Mouse (Mus musculus) neural tube, embryonic 12.5 days (tissue): ENCODE data around the gene Gm17949. TPM values are rescaled to one million over a fixed set of nuclear protein-coding genes. Genes with fewer than 3 reads are reported as not detected.

Experiments
- ATAC-seq: fragments of 200-750 bp; cut with Nextera tagmentation; 2 replicates; pipeline ENCODE4 v1.8.0; 2017; ENCODE audit warnings: low read depth, mild to moderate bottlenecking, moderate TSS enrichment, moderate library complexity; ENCODE audit not compliant: low FRiP score
- H3K27ac ChIP-seq: fragments of 300-500 bp; sonication (generic); 2 replicates; pipeline ENCODE4 v1.5.1; 2016
- H3K27me3 ChIP-seq: fragments of 300-500 bp; sonication (generic); replicated peaks from 2 replicates; pipeline ENCODE4 v1.6.1; 2016; ENCODE audit warnings: mild to moderate bottlenecking
- H3K36me3 ChIP-seq: fragments of 300-500 bp; sonication (generic); 2 replicates; pipeline ENCODE4 v1.6.1; 2016; ENCODE audit warnings: mild to moderate bottlenecking
- H3K4me1 ChIP-seq: fragments of 300-500 bp; sonication (generic); 2 replicates; pipeline ENCODE4 v1.6.1; 2016
- H3K4me2 ChIP-seq: fragments of 300-500 bp; sonication (generic); replicated peaks from 2 replicates; pipeline ENCODE4 v1.6.1; 2016; ENCODE audit warnings: mild to moderate bottlenecking
- H3K4me3 ChIP-seq: fragments of 300-500 bp; sonication (generic); 2 replicates; pipeline ENCODE4 v1.5.1; 2016
- H3K9ac ChIP-seq: fragments of 300-500 bp; sonication (generic); 2 replicates; pipeline ENCODE4 v1.6.1; 2016; ENCODE audit warnings: mild to moderate bottlenecking
- H3K9me3 ChIP-seq: fragments of 300-500 bp; sonication (generic); 2 replicates; pipeline ENCODE4 v1.6.1; 2016; ENCODE audit warnings: mild to moderate bottlenecking
- WGBS: fragments of 180-500 bp; shearing (Covaris S2); methylation state at CpG from one replicate; pipeline ENCODE4 v1.1.7; 2016; 5-methylcytosine and 5-hydroxymethylcytosine counted together
- polyA plus RNA-seq: library from polyadenylated mRNA; unstranded; fragments of >200 nt; fragmentation: Nextera tagmentation; extraction: Ambion mirVana; gene quantifications from 2 replicates; pipeline ENCODE4 v1.2.1, GENCODE M21; 2016

The Gm17949 gene
- polyA plus RNA-seq, 1 experiment from 2014 or later: 0.33 TPM

DNA sequence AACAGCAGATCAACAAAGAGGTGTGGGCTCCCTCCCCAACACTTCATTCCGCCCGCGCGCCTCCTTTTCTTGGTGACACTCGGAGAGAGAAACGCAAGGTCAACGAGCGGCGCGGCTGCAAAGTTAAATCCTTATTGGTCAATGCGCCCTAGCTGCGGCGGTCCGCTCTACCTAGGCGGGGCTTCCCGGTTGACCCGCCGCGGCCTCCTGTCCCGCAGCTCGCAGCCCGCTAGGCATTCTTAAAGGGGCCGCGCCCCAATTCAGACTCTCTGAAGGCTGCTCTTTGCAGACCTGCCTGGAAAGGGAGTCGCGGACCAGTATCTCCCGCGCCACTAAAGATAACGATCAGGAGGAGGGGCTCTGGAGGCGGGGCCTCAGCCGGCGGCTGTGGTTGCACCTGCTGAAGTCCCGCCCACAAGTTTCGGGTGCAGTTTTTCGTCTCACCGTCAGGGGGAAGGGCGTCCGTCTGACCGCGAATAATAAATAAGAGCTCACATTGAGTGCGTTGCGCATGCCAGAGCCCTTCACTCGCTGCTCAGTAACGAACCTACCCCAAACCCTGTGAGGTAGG lies 49.0 kb downstream of the Gm17949 start:
- peak; percentile 92 for ATAC-seq
- peaks cover 33% of the 10 kb centered on the region for H3K27me3 ChIP-seq
- under 1% methylated on average over 44 of the region's 44 CpGs for WGBS

DNA sequence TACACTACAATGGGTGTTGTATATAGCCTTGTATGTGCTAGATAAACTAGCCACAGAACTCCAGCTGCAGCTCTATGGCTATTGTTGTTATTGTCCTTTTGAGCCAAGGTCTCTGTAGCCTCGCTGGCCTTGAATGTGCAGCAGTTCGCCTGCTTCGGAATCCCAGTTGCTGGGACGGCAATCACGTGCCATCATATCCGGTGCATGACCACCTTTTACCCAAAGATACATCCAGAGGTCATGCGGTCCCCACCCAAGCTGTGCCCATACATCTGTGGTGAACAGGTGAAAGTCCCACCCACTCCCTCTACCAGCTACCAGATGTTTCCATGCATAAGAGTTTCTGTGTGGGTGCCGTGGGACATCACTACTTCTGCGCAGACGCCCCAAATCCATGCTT lies 49.8 kb downstream of the Gm17949 start:
- peaks cover 25% of the 10 kb centered on the region for H3K4me1 ChIP-seq
- peaks cover 33% of the 10 kb centered on the region for H3K27me3 ChIP-seq
- peak overlapping the region; percentile 92 for H3K4me2 ChIP-seq
- H3K9ac ChIP-seq: no peak overlapping the region
- H3K27ac ChIP-seq: no peak overlapping the region
- ATAC-seq: no peak
- H3K9me3 ChIP-seq: no peaks in the 10 kb centered on the region
- WGBS: 39% methylated on average over 10 of the region's 10 CpGs
- H3K4me3 ChIP-seq: no peak overlapping the region
- H3K36me3 ChIP-seq: peaks cover 4% of the 10 kb centered on the region

More for the DNA sequence above, 49.0 kb downstream of the Gm17949 start:
- peak overlapping the region; percentile 92 for H3K4me2 ChIP-seq
- no peaks in the 10 kb centered on the region for H3K9me3 ChIP-seq
- H3K27ac ChIP-seq: peak overlapping the region; percentile 42; the same call in 1 of the 2 replicates
- H3K36me3 ChIP-seq: peaks cover 4% of the 10 kb centered on the region
- H3K4me1 ChIP-seq: peaks cover 25% of the 10 kb centered on the region
- peak overlapping the region; percentile 87 for H3K4me3 ChIP-seq
- peak overlapping the region; percentile 71; the same call in 1 of the 2 replicates for H3K9ac ChIP-seq

DNA sequence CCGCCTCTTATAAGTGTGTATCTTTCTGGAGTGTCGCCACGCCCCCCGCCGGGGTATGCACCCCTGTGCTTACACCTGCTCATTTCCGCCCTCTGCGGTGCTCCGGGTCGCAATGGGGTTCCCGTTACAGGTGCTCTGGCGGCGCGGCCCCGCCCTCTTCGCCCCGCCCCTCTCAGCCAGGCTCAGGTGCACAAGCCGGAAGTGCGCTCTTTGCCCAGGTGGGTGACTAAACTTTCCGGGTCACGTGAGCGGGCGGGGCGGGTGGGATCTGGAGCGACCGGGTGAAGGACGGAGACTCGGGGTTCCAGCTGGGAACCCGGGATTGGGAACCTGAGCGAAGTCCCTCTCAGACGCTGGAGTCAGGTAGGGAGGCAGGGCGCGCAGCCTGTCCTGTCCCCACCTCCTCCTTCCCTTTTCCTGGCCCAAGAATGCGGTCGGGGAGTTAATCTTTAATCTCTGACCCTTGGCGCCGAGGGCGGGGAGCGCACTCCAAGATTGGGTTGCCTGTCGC lies 50.8 kb downstream of the Gm17949 start:
- H3K4me2 ChIP-seq: peak overlapping the region; percentile 46
- H3K9me3 ChIP-seq: no peaks in the 10 kb centered on the region
- no peaks in the 10 kb centered on the region for H3K36me3 ChIP-seq
- H3K4me1 ChIP-seq: peaks cover 25% of the 10 kb centered on the region
- H3K27me3 ChIP-seq: peaks cover 33% of the 10 kb centered on the region
- no peak for ATAC-seq
- H3K9ac ChIP-seq: no peak overlapping the region
- H3K4me3 ChIP-seq: peak overlapping the region; percentile 21
- H3K27ac ChIP-seq: no peak overlapping the region
- under 1% methylated on average over 39 of the region's 39 CpGs for WGBS

DNA sequence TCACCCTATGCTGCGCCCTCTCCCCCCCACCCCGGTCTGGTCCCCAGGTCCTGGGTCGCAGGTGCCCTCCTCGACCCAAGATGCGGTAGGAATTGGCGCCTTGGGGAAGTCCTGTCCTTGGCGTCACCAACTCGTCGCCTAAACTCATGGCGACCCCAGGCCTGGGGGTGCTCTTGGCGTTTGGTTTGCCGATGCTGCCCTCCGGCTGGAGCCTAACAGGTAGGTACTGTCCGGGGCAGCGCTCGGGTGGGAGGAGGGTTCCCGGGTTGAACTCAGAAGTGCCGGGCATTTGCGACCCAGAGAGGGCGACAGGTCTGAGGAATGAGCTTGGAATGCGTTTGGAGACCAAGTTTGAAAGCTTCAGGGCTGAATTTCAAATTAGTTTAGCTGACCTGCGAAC lies 51.3 kb downstream of the Gm17949 start:
- ATAC-seq: no peak
- WGBS: 2% methylated on average over 22 of the region's 22 CpGs
- Histone ChIP-seq H3K4me3 (peak overlapping the region; percentile 21; the same call in 1 of the 2 replicates), H3K27ac (no peak overlapping the region), H3K9me3 (no peaks in the 10 kb centered on the region), H3K36me3 (no peaks in the 10 kb centered on the region), H3K27me3 (peaks cover 33% of the 10 kb centered on the region), H3K4me2 (peak overlapping the region; percentile 46; the same call in 1 of the 2 replicates), H3K9ac (no peak overlapping the region), H3K4me1 (peaks cover 25% of the 10 kb centered on the region)

DNA sequence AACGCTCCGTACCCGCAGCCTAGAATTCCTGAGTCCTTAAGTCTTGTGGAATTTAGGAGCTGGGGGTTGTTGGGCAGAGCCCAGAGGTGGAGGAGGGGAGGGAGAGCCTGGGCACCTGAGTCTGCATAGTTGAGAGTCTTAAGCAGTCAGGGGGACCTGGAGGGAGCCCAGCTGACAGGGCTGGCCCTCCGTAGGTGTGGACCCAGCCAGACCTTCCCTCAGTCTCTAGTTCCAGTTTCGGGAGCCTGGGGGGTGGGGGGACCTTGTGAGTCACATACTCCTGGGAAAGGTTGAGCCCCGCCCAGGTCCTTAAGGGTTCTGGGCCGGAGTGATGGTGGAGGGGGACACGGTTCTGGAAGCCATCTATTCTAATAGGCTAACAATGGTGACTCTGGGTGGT lies 51.8 kb downstream of the Gm17949 start:
- no peak for ATAC-seq
- H3K27me3 ChIP-seq: peaks cover 33% of the 10 kb centered on the region
- no peak overlapping the region for H3K27ac ChIP-seq
- H3K4me2 ChIP-seq: no peak overlapping the region
- H3K9ac ChIP-seq: no peak overlapping the region
- no peaks in the 10 kb centered on the region for H3K9me3 ChIP-seq
- peaks cover 23% of the 10 kb centered on the region for H3K4me1 ChIP-seq
- no peaks in the 10 kb centered on the region for H3K36me3 ChIP-seq
- WGBS: 7% methylated on average over 8 of the region's 8 CpGs
- no peak overlapping the region for H3K4me3 ChIP-seq

DNA sequence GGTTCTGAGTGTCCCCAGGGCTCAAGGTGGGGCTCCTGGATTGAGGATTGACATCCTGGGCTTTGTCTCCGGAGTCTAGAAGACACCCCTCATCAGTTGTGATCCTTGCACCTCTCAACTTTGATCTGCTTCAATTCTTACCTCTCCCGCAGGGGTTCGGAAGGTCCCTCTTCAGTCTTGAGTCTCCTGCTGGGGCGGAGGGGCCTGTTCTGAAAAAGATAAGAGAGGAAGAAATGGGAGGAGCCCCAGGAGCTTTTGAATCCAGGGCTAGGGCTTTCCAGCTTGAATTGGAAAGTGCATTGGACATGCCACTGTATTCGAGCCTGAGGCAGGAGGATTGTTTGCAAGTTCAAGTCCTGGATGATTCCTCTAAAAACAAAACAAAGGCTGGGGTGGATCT lies 55.6 kb downstream of the Gm17949 start:
- H3K4me2 ChIP-seq: no peak overlapping the region
- no peak overlapping the region for H3K4me3 ChIP-seq
- WGBS: 65% methylated on average over 5 of the region's 5 CpGs
- H3K4me1 ChIP-seq: peaks cover 7% of the 10 kb centered on the region
- H3K27me3 ChIP-seq: peaks cover 23% of the 10 kb centered on the region
- H3K9me3 ChIP-seq: no peaks in the 10 kb centered on the region
- no peaks in the 10 kb centered on the region for H3K36me3 ChIP-seq
- H3K27ac ChIP-seq: no peak overlapping the region
- H3K9ac ChIP-seq: no peak overlapping the region
- ATAC-seq: no peak

- 7% methylated on average over 9 of the region's 9 CpGs for WGBS
- H3K9ac ChIP-seq: peak overlapping the region; percentile 9; the same call in 1 of the 2 replicates
- ATAC-seq: peak; percentile 19; the same call in 1 of the 2 replicates
Measured at GRCm38 (mm10) chr17:57070272-57070671, 59.0 kb downstream of the Gm17949 start.

DNA sequence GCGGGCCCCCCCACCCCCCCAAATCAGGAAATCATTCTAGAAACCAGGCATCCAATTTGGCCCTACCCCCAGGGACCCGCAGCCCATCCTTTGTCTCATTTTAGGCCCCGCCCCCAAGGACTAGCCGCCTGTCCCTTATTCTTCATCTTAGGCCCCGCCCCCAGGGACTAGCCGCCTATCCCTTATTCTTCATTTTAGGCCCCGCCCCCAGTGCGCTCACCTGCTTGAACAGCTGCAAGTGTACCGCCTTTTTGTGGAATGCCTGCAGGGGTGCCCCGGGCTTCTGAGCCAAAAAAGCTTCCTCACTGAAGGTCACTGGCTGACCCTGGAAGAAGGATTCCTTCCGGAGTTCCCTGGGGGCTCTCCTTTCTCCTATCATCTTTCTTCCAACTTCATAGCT lies 59.4 kb downstream of the Gm17949 start:
- ATAC-seq: peak; percentile 34
- Histone ChIP-seq H3K9ac (no peak overlapping the region; the same call in 1 of the 2 replicates), H3K27me3 (no peaks in the 10 kb centered on the region), H3K4me3 (peak overlapping the region; percentile 7; the same call in 1 of the 2 replicates), H3K36me3 (no peaks in the 10 kb centered on the region), H3K27ac (no peak overlapping the region), H3K4me1 (no peaks in the 10 kb centered on the region; the same call in none of the 2 replicates), H3K4me2 (peak overlapping the region; percentile 44), H3K9me3 (no peaks in the 10 kb centered on the region)
- WGBS: 3% methylated on average over 11 of the region's 11 CpGs

More at GRCm38 (mm10) chr17:57070272-57070671, 59.0 kb downstream of the Gm17949 start:
- Histone ChIP-seq H3K9me3 (no peaks in the 10 kb centered on the region), H3K4me3 (peak overlapping the region; percentile 7; the same call in 1 of the 2 replicates), H3K36me3 (no peaks in the 10 kb centered on the region), H3K27me3 (no peaks in the 10 kb centered on the region), H3K27ac (no peak overlapping the region), H3K4me1 (no peaks in the 10 kb centered on the region; the same call in none of the 2 replicates), H3K4me2 (peak overlapping the region; percentile 44)

Other genes with a start within 250 kb of the Gm17949 start
- gene Dus3l, start 246.7 kb upstream of the Gm17949 start, polyA plus RNA-seq: 49.3 and 54.3 TPM in 2 replicates
- gene Prr22, start 241.2 kb upstream of the Gm17949 start, polyA plus RNA-seq: 1.6 and 1.8 TPM in 2 replicates
- 4.9 and 6.0 TPM in 2 replicates for gene Rfx2, start 180.5 kb upstream of the Gm17949 start, polyA plus RNA-seq
- gene Acsbg2, start 137.0 kb upstream of the Gm17949 start, polyA plus RNA-seq: not detected in 2 replicates
- 0.16 and 0.42 TPM in 2 replicates for gene 1700061G19Rik, start 136.0 kb upstream of the Gm17949 start, polyA plus RNA-seq
- 86.1 and 89.8 TPM in 2 replicates for gene Mllt1, start 76.1 kb upstream of the Gm17949 start, polyA plus RNA-seq
- gene Acer1, start 29.3 kb upstream of the Gm17949 start, polyA plus RNA-seq: not detected in 2 replicates
- 134 and 152 TPM in 2 replicates for gene Clpp, start 21.2 kb upstream of the Gm17949 start, polyA plus RNA-seq
- gene Alkbh7, start 14.1 kb upstream of the Gm17949 start, polyA plus RNA-seq: 38.0 and 38.2 TPM in 2 replicates
- gene Pspn, start 11.5 kb upstream of the Gm17949 start, polyA plus RNA-seq: not detected in 2 replicates
- 71.2 and 76.7 TPM in 2 replicates for gene Gtf2f1, start 181 bp upstream of the Gm17949 start, polyA plus RNA-seq
- 53.1 and 55.8 TPM in 2 replicates for gene Khsrp, start 20.1 kb downstream of the Gm17949 start, polyA plus RNA-seq
- gene Slc25a41, start 30.2 kb downstream of the Gm17949 start, polyA plus RNA-seq: 0.25 TPM in 1 of 2 replicates, not detected in the other
- 1.1 and 1.2 TPM in 2 replicates for gene Crb3, start 47.6 kb downstream of the Gm17949 start, polyA plus RNA-seq
- gene Slc25a23, start 48.4 kb downstream of the Gm17949 start, polyA plus RNA-seq: 19.4 and 19.9 TPM in 2 replicates
- gene Dennd1c, start 67.0 kb downstream of the Gm17949 start, polyA plus RNA-seq: 4.3 and 4.5 TPM in 2 replicates
- gene Tubb4a, start 76.3 kb downstream of the Gm17949 start, polyA plus RNA-seq: 228 and 271 TPM in 2 replicates
- gene Tnfsf9, start 93.9 kb downstream of the Gm17949 start, polyA plus RNA-seq: 5.8 TPM in 2 replicates
- 0.24 TPM in 1 of 2 replicates, not detected in the other for gene Cd70, start 138.3 kb downstream of the Gm17949 start, polyA plus RNA-seq
- gene Tnfsf14, start 182.7 kb downstream of the Gm17949 start, polyA plus RNA-seq: 0.10 and 0.28 TPM in 2 replicates
- gene C3, start 216.7 kb downstream of the Gm17949 start, polyA plus RNA-seq: 0.68 and 0.97 TPM in 2 replicates
- gene Gpr108, start 237.0 kb downstream of the Gm17949 start, polyA plus RNA-seq: 24.2 and 24.3 TPM in 2 replicates
- gene Trip10, start 238.0 kb downstream of the Gm17949 start, polyA plus RNA-seq: 19.7 and 20.6 TPM in 2 replicates